Mouse (Mus musculus): ENCODE data around the gene Lclat1.

The Lclat1 gene

DNA sequence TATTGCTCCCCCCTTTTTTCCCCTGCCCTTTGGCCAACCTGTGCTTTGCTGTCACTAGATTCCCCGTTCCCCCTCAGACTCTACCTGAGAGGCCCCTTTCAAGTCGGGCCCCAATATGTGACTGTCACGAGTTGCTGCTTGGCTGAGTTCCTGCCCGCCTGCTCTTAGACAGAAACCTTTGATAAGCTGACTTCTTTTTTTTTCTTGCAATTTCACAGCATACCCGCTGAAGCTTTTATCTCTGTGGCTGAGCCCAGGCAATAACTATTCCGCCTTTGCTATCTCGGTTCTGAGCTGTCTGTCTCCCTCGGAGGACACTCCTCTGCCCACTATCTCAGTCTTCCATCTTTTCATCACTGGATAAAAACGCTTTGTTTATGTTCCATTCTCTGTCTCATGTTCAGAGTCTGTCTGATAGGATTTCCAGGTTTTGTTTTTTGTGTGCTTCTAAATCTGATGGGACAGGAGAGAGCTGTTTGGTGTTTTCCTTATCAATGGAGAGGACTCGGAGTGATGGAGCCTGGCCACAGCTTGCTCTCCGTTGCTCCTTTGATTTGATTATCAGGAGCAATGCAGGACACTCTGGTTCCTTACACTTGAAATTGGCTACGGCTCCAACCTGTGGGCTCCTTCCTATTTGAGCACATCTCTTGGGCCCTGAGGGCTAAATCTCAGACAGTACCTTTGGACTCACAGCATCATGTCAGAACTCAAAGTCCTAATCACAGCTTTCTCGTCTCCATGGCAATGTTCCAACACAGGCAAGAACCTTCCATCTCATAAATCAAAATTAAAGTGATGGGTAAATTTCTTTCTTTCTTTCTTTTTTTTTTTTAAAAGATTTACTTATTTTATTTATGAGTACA is 20.5 kb upstream of the Lclat1 start:
- no peak for ATAC-seq (ENCODE audit: low TSS enrichment)

DNA sequence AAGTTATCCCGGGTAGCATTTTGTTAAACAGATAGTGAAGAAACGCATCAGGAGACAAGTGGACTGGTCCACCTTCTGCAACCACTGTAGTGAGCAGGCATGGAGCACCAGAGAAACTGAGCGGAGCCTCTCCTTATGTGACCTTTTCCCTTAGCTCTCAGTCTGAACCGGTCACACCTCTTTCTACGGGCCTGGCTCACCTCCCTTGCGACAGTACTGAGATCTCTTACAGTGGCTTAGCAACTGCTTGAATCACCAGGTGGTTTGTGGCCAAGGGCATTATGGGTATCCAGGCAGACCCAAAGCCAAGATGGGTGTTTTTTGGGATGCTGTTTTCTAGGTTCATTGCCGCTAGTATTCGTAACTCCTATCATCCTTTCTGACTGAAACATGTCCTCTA is 16.4 kb upstream of the Lclat1 start:
- ATAC-seq (ENCODE audit: low TSS enrichment): no peak

DNA sequence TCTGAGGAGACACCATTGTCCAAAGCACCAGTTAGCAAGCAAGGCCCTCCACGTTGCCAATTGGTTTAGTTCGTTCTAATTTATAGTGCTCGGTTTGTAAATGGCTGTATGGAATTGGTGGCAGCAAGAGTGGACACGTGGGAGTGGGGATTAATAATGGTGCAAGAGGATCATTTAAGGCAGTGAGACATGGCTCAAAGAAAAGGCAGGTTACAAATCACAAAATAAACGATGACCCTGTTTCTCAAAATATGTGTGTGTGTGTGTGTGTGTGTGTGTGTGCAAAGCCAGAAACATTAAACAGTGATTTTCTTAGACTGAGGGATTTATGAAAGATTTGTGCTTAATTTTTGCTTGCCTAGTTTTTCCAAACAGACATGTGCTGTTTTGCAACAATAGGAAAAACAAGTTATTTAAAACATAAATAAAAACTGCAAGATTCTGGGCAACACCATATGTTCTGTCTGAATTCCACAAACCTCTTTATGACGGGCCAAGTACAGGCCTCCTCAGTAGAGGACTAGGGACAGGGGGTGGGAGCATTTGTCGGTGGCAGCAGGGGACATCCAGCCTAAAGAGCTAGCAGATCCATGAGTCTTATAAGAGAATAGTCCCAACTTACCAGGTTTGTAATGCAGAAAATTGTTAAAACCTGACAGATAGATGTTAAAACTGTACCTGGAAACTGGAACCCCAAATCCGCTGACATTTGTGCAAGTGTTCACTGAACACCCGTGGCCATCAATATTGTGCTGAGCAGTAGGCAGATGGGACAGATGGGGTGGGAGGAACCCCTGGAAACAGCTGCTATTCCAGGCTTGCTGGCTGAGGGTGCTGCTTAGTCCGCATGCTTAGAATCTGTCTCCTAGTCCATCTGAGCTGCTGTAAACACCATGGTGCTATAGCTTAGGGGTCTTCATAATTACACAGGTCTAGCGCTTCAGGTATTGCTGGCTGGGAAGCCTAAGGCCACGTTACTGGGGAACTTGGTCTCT is 15.4 kb upstream of the Lclat1 start:
- ATAC-seq (ENCODE audit: low TSS enrichment): no peak

DNA sequence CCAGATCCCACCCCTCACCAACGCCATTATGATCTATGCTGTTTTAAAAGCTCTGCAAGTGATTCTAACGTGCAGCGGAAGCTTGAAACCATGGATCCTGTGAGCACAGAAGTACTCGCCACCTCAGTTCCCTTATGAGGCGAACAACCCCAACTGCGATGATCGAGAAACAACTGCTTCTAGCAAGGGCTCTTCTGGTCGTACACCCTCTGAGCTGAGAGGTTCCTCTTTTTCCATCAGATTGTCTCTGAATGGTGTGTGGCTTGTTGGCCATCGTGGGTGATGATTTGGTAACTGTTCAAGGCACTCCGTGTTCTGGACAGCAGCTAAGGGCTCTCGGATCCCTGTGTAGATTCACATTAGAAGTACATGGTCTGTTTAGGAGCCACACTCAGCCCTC is 12.7 kb upstream of the Lclat1 start:
- ATAC-seq (ENCODE audit: low TSS enrichment): no peak

DNA sequence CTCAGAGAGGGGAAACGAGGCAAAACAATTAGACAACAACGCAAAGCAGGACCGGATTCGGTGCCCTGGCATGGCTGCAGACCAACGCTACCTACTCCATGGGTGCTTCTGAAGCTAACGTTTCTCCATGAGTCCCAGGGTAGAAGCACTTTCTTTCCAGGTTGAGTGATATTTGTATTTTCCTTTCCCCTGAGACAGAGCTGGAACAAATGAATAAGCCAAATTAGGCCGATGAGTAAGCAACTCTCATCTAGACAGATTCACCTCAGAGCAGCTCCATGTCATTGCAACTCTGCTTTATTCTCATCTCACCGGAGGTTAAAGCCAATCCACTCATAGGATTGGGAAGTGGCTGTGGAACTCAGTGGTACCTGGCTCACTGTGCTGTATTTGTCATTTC is 12.2 kb upstream of the Lclat1 start:
- no peak for ATAC-seq (ENCODE audit: low TSS enrichment)

DNA sequence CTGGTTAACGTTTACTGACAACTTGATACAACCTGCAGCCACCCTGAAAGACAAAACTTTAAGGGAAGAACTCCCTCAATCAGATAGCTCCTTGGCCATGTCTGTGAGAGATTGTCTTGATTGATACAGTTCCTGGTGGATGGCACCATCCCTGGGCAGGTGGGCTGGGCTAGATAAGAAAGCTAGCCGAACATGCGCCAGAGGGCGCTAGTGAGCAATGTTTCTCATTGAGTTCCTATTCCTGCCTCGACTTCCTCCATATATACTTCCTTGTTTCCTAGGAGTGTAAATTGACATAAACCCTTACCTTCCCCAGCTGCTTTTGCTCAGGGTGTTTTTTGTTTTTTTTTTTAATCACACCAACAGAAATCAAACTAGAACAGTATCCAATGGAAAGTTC is 11.3 kb upstream of the Lclat1 start:
- ATAC-seq (ENCODE audit: low TSS enrichment): no peak

DNA sequence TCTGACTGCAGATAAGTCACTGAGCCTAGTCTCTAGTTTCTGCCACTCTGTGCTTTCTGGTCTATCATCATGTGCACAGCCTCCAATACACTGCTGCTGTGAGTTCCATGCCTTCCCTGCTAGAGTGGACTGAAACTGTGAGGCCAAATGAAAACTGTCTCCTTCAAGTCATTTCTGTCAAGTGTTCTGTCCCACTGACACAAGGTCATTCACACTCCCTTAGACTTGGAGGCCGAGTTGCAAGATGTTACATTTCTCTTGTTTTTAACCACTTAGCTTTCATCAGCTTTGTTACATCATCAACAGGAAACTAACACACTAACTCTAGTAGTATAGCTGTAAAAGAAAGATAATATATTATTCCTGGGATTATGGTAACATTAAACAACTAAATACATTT is 9.1 kb upstream of the Lclat1 start:
- no peak for ATAC-seq (ENCODE audit: low TSS enrichment)

DNA sequence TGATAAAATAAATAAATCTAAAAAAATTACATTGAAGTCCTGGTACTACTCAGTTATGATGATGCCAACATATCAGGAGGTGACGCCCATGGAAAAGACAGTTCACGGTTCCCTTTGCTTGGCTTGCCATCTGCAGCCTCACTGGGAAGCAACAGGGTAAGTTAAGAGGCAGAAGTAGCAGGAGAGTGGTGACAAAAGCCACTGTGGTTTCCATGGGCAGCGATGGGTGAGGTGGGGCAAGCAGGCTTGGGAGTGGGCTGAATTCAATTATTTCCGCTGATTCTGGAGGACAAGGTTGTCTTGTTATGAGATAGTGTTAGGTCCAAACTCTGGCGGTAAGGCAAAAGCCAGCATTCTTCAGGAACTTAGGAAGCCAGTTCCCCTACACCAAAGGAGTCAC is 7.4 kb upstream of the Lclat1 start:
- ATAC-seq (ENCODE audit: low TSS enrichment): no peak

DNA sequence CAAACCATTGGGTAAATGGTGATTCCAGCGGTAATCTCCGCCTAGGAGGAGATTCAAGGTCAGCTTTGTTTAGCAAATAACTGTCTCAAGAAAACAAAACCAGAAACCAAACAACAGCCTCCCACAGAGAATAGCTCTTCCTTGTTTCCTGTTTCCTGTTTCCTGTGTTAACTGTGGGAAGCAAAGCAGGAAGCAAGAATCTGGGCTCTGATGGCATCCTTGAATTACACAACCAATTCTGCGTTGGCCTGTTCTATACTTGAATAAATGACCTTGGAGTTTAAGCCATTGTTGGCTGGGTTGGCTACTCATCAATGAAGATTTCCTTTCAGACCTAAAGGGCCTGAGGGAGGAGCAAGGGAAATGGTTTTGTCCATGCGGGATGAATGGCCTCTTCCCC is 5.2 kb upstream of the Lclat1 start:
- ATAC-seq (ENCODE audit: low TSS enrichment): no peak

DNA sequence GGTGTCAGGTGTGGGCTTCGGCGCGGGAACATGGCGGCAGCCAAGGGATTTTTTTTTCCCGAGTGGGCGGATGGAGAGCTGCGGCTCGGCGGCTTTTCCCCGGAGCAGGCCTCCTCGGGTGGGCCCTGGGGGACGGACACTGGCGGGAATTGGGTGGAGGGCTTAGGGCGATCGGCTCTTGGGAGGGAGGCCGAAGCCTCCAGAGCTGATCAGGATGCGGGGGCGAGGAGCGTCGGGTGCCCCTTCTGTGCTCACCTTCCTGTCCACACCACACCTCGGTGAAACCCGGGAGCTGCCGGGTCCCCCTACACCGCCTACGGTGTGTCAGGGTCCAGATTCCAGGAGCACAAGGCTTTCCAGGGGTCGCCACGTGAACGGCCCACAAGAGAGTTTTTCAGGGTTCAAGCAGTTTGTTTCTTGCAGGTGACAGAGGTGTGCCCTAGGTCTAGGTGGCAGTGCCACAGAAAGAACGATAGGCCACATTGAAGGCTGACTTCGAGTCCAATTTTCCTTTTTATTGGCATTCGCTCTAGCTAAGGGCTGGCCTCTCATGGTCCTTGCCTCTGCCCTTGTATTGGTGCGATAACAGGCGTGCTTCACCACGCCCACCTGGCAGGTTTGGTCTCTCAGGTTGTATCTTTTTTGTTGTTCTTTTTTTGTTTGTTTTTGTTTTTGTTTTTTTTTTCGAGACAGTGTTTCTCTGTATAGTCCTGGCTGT is 544 bp downstream of the Lclat1 start:
- ATAC-seq (ENCODE audit: low TSS enrichment): peak; percentile 32; the same call in 1 of the 2 replicates

DNA sequence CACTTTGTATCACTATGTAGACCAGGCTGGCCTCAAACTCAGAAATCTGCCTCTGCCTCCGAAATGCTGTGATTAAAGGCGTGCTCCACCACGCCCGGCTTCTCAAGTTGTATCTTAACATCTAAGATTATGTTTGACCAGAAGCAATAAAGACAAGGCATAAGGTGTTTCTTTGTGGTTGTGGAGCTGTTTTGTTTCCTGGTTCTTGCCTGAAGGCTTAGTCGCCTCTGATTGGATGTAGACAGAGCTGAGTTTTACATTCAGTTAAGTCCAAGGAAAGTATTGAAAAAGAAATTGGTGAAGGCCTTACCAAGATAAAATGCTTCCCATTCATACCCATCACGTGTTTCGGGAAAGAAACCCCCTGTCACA is 1.1 kb downstream of the Lclat1 start:
- no peak for ATAC-seq (ENCODE audit: low TSS enrichment)

DNA sequence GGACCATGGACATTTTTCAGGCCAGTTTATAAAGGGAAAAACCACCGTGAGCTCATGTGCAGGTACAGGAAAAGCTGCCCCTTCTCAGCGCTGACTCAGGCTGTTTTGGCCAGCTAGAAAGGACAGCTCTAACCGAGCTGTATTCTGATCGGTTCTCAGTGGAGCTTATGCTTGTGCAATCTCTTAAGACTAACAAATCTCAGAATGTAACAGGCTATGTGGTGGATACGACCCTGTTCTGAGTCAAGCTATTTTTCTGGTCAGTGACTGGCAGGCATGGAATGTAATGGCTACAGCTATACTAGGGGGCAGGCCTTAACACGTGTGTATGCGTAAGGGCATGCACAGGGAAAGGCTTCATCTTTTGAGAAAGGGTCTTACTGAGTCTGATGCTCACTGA is 4.3 kb downstream of the Lclat1 start:
- ATAC-seq (ENCODE audit: low TSS enrichment): no peak

DNA sequence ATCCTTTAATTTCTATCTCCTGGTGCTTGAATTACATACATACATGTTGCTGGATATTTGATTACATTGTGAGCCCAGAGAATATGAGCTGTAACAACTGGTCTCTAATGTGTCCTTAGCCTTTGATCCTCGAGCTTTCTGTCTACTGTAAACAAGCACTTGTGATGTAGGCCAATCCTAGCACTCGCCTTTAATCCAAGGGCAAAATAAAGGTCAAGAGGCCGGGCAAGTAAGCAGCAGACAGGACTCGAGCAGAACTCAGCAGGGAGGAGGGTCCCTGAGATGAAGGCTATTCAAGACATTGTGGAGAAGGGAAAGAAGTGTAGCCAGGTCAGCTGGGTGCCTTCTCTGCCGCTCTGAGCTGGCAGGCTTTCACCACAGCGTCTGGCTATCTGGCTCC is 4.8 kb downstream of the Lclat1 start:
- ATAC-seq (ENCODE audit: low TSS enrichment): no peak

DNA sequence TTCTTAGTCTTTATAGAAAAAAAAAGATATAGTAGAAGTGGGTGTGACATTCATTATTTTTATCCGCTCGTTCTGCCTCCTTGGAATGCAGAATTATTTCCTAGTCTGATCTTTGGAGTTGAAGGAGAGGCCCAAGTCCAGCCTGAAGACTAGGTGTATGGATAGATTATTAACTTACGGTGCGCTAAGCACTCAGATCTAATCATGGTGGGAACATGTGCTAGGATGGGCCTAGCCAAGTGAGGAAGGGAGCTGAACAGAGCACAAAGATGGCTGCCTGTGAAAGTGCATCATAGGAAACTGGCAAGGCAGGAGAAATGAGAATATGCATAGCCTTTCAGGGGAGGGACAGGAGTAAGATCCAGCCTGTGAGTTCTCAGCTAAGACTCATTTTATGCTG is 5.4 kb downstream of the Lclat1 start:
- ATAC-seq (ENCODE audit: low TSS enrichment): no peak

DNA sequence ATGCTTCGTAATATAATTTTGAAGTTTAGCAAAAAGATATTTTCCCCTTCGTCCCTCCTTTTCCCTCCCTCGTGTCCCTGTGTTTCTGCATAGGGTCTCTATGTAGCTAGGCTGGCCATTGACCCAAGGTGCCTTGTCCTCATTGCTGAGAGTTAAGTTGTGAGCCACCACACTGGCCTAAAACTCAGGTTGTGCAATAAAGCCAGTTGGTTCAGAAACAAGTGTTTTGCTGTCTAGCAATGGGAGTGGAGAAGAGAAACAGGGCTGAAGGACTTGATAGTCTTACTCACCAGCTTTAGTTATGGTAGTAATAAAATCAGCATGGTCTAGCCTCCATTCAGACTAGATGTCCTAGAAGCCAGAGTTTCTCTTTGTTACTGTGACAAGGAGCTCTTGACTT is 10.3 kb downstream of the Lclat1 start:
- ATAC-seq (ENCODE audit: low TSS enrichment): no peak

DNA sequence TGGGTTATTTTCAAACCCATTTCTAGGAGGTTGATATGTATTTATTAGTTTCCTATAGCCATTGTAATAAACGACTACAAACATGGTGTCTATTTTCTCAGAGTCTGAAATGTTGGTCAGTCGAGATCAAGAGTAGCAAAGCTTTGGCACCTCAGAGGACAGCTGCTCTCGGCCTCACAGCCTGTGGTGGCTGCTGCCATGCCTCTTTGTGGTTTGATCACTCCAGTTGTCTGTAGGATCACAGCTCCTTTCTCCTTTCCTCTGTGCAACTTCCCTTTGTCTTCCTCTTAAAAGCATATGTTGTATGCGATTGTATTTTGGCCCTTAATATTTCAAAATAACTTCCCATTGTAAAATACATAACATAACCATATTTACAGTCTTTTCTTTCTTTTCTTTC is 10.9 kb downstream of the Lclat1 start:
- no peak for ATAC-seq (ENCODE audit: low TSS enrichment)

DNA sequence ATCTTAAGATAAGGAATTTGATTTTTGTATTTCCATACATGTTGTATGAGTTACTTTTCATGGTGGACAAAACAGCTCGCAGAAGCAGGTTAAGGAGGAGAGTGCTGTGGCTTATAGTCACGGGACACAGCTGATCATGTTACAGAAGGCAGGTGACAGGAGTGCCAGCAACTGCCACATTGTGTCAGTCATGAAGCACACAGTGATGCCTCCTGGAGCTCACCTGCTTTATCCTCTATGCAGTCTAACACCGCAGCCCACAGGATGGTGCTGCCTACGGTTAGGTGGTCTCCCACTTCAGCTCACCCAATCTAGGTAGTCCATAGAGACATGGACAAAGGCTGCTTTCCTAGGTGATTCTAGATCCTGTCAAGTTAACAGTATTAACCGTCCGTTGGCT is 11.4 kb downstream of the Lclat1 start:
- ATAC-seq (ENCODE audit: low TSS enrichment): no peak

DNA sequence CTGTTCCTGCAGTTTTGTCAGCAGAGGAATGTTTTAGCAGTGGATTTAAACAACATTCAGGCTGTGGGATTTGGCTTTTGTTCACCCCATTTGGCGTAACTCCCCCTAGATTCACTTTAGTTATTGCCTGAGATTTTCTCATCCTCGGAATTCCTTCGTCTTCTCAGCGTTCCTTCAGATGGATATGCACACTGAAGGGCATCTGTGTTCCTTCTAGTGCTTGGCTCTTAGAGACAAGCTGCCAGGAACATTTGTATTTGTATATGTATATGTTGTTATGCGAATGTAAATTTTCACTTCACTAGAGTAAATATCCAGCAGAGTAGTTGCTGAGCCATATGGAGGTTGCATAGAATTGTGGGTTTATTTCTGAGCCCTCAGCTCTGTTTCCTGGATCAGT is 12.8 kb downstream of the Lclat1 start:
- 0 out of 2 replicates have a peak, but pooled peaks have one; percentile 23 for ATAC-seq (ENCODE audit: low TSS enrichment)

DNA sequence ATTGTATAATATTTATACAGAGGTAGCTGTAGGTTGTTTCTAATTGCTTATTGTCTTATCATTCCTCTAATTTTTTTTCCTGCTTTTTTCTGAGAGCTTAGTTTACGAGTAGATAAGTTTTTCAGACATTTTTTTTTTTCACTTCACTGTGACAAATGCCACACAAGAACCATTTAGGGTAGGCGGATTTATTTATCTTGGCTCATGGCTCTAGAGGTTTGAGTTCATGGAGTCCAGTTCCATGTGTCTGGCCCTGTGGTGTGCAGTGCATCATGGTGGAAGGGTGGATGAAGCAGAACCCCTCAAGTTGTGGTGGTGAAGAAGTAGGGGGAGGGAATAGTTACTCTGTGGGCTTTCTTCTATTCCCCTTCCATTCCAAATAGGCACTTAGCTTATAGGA is 13.9 kb downstream of the Lclat1 start:
- ATAC-seq (ENCODE audit: low TSS enrichment): no peak

DNA sequence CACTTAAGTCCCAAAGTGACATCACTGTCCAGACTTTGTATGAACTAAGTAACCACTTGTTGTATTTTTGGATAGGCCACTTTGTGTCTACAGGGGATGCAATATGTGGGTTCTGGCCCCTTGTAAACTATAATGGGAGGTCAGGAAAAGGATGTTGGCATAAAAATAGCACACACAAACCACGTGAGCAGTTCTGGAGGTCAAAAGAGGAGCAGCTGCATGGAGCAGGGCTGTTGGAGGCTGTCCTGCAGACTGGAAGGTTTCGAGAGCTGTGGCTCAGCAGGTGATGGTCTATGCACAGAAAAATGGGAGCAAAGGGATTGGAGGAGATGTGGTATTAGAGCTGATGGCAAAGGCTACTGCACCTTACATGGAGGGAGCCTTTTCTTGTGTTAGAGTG is 18.6 kb downstream of the Lclat1 start:
- no peak for ATAC-seq (ENCODE audit: low TSS enrichment)

DNA sequence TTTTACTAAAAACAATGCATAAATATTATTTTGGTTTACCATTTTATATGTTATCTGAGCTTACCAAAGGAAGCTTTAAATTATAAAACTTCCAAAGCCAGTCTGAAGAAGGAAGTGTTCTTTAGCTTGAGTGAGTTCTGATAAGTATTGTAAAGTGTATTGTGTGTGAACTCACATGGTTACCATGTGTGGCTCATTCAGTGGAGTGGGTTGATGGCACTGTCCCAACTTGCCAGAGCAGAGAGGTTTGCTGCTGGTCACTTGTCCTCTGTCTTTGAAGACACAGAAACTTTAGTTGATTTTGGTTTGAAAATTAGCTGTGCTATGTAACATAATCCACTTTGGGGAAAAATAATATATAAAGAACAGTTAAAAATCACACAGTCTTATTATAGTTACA is 19.1 kb downstream of the Lclat1 start:
- ATAC-seq (ENCODE audit: low TSS enrichment): no peak

Data from frontal cortex, adult (tissue).